Comparison of ENCODE assay signal across 24 mouse cellular contexts in genomic region chr6:80056849-80057248, GRCm38 (mm10). TPM values are rescaled to one million over a fixed set of nuclear protein-coding genes. Genes with fewer than 3 reads are reported as not detected.
DNase-seq lines count a peak whose midpoint lies in the region; ATAC-seq and TF ChIP-seq lines count a peak whose summit lies in the region.
"Had no signal": no experiment of that assay in that cellular context is flagged by ENCODE, and none has a peak within 500 bp of the region (broad histone marks: within the 10 kb centered on the region; RNA-seq: fewer than 3 reads in every experiment).

No protein-coding gene starts in this region.

- no peaks in the 10 kb centered on the region for H3K9me3 ChIP-seq in ES-E14 (ENCODE audit: control insufficient read depth, insufficient read depth, low read depth, low read length)
- no peaks in the 10 kb centered on the region for H3K9me3 ChIP-seq in heart, embryonic 10.5 days
- H3K9me3 ChIP-seq in hindbrain, embryonic 14.5 days (ENCODE audit: control insufficient read depth, low read length): no peaks in the 10 kb centered on the region
- H3K9me3 ChIP-seq: embryonic facial prominence, embryonic 13.5 days; embryonic facial prominence, embryonic 15.5 days; forebrain, embryonic 10.5 days; forebrain, embryonic 12.5 days had no signal

- no peaks in the 10 kb centered on the region for H3K4me1 ChIP-seq in ES-E14 (ENCODE audit: control insufficient read depth in 2 of 2, insufficient read depth in 2 of 2, low read length in 2 of 2, poor library complexity in 1 of 2)
- H3K4me1 ChIP-seq in heart, embryonic 10.5 days: no peaks in the 10 kb centered on the region
- H3K4me1 ChIP-seq in hindbrain, embryonic 14.5 days (replicated peaks; ENCODE audit: control insufficient read depth, insufficient read depth, low read length): no peaks in the 10 kb centered on the region
- H3K4me1 ChIP-seq: embryonic facial prominence, embryonic 13.5 days; embryonic facial prominence, embryonic 15.5 days; forebrain, embryonic 10.5 days; forebrain, embryonic 12.5 days had no signal

- H3K4me3 ChIP-seq in ES-E14 (ENCODE audit: insufficient read depth in 1 of 2, low read depth in 1 of 2, low read length in 2 of 2, poor library complexity in 1 of 2, severe bottlenecking in 1 of 2): no peak overlapping the region
- H3K4me3 ChIP-seq in heart, embryonic 10.5 days: no peak overlapping the region
- H3K4me3 ChIP-seq in hindbrain, embryonic 14.5 days (replicated peaks; ENCODE audit: low read length): no peak overlapping the region
- H3K4me3 ChIP-seq: embryonic facial prominence, embryonic 13.5 days; embryonic facial prominence, embryonic 15.5 days; erythroblast, embryonic 14.5 days; forebrain, embryonic 10.5 days; forebrain, embryonic 12.5 days had no signal

- no peak overlapping the region for H3K9ac ChIP-seq in ES-E14 (ENCODE audit: insufficient read depth, low read depth, low read length, poor library complexity, severe bottlenecking)
- no peak overlapping the region for H3K9ac ChIP-seq in hindbrain, embryonic 14.5 days
- H3K9ac ChIP-seq: embryonic facial prominence, embryonic 13.5 days; embryonic facial prominence, embryonic 15.5 days; forebrain, embryonic 12.5 days had no signal

- in situ Hi-C loops in ES-E14 (cut with MboI; ENCODE audit: low sequenced_read_pairs in 2 of 2, unreplicated experiment in 2 of 2): no loop called here

- ATAC-seq in hindbrain, embryonic 14.5 days (ENCODE audit: low FRiP score): no peak
- ATAC-seq: forebrain, embryonic 14.5 days; forebrain, embryonic 16.5 days had no signal

- no peaks in the 10 kb centered on the region for H3K27me3 ChIP-seq in heart, embryonic 10.5 days (ENCODE audit: insufficient read depth, poor library complexity, severe bottlenecking)
- no peaks in the 10 kb centered on the region for H3K27me3 ChIP-seq in hindbrain, embryonic 14.5 days (ENCODE audit: control insufficient read depth, insufficient read depth, low read length)
- H3K27me3 ChIP-seq: embryonic facial prominence, embryonic 13.5 days; embryonic facial prominence, embryonic 15.5 days; forebrain, embryonic 12.5 days had no signal

- DNase-seq in ES-CJ7 (ENCODE audit: low read depth, low spot score): peak; percentile 6
- peak; percentile 20 for DNase-seq in ES-E14 (ENCODE audit: low read depth, low spot score)
- peak; percentile 18 for DNase-seq in ZHBTc4 (ENCODE audit: low read depth, low spot score)
- no peak for DNase-seq in heart, embryonic 10.5 days (ENCODE audit: low spot score)
- no peak for DNase-seq in hindbrain, embryonic 14.5 days (ENCODE audit: low spot score)
- DNase-seq: adrenal gland, adult 8-10 months; adrenal gland, postnatal 14 days; adrenal gland, postnatal 36 days; cerebellum, adult 11 months; cerebellum, adult 18-20 months; cerebellum, adult 8-10 months; cerebellum, adult 9-11 months; cerebellum, postnatal 14 days; cerebellum, postnatal 36 days; embryo, embryonic 11 days had no signal

- no peaks in the 10 kb centered on the region for H3K36me3 ChIP-seq in ES-E14 (ENCODE audit: control insufficient read depth, insufficient read depth, low read length, poor library complexity, severe bottlenecking)
- no peaks in the 10 kb centered on the region for H3K36me3 ChIP-seq in heart, embryonic 10.5 days
- H3K36me3 ChIP-seq in hindbrain, embryonic 14.5 days (replicated peaks; ENCODE audit: control insufficient read depth, insufficient read depth): no peaks in the 10 kb centered on the region
- H3K36me3 ChIP-seq: embryonic facial prominence, embryonic 13.5 days; embryonic facial prominence, embryonic 15.5 days; forebrain, embryonic 10.5 days; forebrain, embryonic 12.5 days had no signal

- H3K27ac ChIP-seq in ES-E14 (ENCODE audit: insufficient read depth, low read depth, low read length, poor library complexity, severe bottlenecking): no peak overlapping the region
- H3K27ac ChIP-seq in heart, embryonic 10.5 days: no peak overlapping the region
- H3K27ac ChIP-seq in hindbrain, embryonic 14.5 days: no peak overlapping the region
- H3K27ac ChIP-seq: embryonic facial prominence, embryonic 13.5 days; embryonic facial prominence, embryonic 15.5 days; forebrain, embryonic 10.5 days; forebrain, embryonic 12.5 days had no signal

- no peak overlapping the region for H3K4me2 ChIP-seq in hindbrain, embryonic 14.5 days (replicated peaks)
- H3K4me2 ChIP-seq: embryonic facial prominence, embryonic 13.5 days; embryonic facial prominence, embryonic 15.5 days; forebrain, embryonic 12.5 days had no signal

TF ChIP-seq in ES-E14, 5 proteins besides CTCF, POLR2A, EP300 and RAD21:
- TF ChIP-seq HCFC1 (IDR thresholded peaks at IDR 0.05; ENCODE audit: borderline replicate concordance, insufficient read depth, low read length): no peak
- TF ChIP-seq MAFK (IDR thresholded peaks at IDR 0.05; ENCODE audit: insufficient read depth, low read depth, low read length): no peak
- no peak for TF ChIP-seq CHD2 (IDR thresholded peaks at IDR 0.05; ENCODE audit: low read depth, low read length)
- no peak for TF ChIP-seq ZNF384 (IDR thresholded peaks at IDR 0.05; ENCODE audit: low read depth, low read length)
- no peak for TF ChIP-seq ZC3H11A (IDR thresholded peaks at IDR 0.05; ENCODE audit: borderline replicate concordance, low read depth, low read length)

RNA-seq across cellular contexts. Expression of gene Lrrtm4, which starts 38.2 kb away (rescaled TPM):
- total RNA-seq in ES-E14 (2012; rRNA removed): not detected in 2 replicates
- polyA plus RNA-seq in heart, embryonic 10.5 days (2016; fragmentation: Nextera tagmentation; extraction: Ambion mirVana): 1.0 and 2.1 TPM in 2 replicates
- 16.8 and 20.2 TPM in 2 replicates for polyA plus RNA-seq in hindbrain, embryonic 14.5 days (2014; fragmentation: Nextera tagmentation; extraction: Ambion mirVana)
- total RNA-seq: common myeloid progenitor, adult 5-6 weeks; MEL had no signal
- polyA plus RNA-seq: erythroblast, embryonic 14.5 days had no signal

Comparison
In these comparisons a context has a peak if more than half of its experiments do, and no peak if none do; other contexts are left out.
1. DNase-seq: peak in ES-CJ7 (single experiment), ES-E14 (single experiment) and ZHBTc4 (single experiment); none in heart, embryonic 10.5 days (single experiment) and hindbrain, embryonic 14.5 days (single experiment).